Mouse (Mus musculus) CD4-positive, CD25-positive, alpha-beta regulatory T cell, adult 2 months (primary cell): ENCODE data around the gene Plxnb1.

Experiments used
- DNase-seq: peaks from one replicate; pipeline ENCODE4 v3.0.0-alpha.2; 2012; ENCODE audit warnings: low read depth, low spot score

Plxnb1 gene

DNA sequence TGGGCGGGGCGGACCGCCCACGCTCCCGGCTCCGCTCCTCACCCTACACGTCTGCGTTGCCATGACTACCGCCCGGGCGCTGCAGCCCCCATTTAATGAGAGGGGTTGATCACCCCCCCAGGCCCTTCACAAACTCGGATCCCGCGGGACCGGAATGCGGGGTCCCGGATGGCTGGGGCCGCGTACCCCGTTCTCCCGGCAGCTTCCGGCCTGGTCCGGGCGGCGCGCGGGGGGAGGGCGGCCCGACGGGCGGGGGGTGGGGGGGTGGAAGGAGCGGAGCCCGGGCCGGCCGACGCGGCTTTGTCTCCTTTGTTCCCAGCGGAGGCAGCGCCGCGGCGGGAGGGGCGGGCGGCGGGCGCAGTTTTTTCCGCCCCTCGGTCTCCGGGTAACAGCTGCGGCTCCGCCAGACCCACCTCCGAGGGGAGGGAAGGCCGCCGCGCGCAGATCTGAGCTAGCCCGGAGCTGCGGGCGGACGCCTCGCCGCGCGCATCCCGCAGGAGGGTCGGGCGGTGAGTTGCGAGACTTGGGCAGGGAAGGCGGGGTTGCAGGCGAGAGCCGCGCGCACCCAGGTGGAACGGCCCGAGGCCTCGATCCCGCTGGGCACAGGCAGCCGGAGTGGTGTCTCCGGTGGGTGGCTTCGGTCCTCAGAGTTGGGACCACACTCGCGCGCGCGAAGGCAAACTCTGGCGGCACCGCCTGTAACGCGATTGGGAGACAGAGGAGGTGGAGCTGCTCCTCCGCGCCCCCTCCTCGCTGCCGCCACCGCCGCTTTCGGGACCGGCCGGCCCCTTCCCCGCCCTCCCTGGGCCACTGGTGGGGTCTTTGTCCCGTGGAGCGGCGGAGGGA is at the start of gene Plxnb1:
Plxnb1 (plus strand) TSS at position 253 of the 846 bp plus-strand sequence.
- DNase-seq: peak; percentile 81

DNA sequence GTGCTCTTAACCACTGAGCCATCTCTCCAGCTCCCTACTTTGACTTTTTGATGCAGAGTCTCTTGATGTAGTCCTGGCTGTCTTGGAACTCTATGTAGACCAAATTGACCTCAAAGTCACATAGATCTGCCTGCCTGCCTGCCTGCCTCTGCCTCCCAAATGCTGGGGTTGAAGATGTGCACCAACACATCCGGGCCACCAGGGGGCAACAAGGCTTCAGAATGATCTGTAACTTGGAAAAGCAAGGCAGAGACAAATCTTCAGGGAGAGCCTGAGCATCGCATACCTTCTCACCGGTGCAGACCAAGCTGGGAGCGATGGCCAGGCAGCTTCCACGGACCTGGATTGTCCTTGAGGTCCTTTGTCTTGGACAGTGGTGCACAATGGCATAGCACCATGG is 48.9 kb upstream of the Plxnb1 start:
- peak; percentile 90 for DNase-seq

GRCm38 (mm10) chr9:109049316-109049715 is 45.9 kb upstream of the Plxnb1 start:
- DNase-seq: peak; percentile 15

GRCm38 (mm10) chr9:109049996-109050673 is 45.1 kb upstream of the Plxnb1 start:
- peak; percentile 75 for DNase-seq

- DNase-seq: no peak
Measured at GRCm38 (mm10) chr9:109050674-109050997, 44.6 kb upstream of the Plxnb1 start.

DNA sequence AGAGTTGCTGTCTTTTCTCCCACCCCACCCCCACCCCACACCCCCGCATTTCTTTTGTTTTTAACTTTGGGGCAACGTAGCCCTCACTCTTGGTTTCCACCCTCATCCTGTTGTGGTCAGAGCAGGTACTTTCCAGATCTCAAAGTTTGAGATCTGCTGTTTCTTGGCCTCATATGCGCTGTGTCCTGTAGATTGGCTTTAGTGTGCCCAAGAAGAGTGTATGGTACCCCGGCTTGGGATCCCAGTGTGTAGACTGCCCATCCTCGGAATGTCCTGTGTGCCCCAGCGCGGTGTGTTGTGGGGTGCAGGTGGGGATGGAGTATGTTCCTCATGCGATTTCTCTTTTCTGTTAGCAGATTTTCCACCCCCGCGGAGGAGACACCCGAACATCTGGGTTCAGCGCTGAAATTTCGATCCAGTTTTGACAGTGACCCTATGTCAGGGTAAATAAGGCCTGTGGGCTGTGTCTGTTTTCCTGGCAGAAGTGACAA is 44.1 kb upstream of the Plxnb1 start:
- peak; percentile 91 for DNase-seq

DNA sequence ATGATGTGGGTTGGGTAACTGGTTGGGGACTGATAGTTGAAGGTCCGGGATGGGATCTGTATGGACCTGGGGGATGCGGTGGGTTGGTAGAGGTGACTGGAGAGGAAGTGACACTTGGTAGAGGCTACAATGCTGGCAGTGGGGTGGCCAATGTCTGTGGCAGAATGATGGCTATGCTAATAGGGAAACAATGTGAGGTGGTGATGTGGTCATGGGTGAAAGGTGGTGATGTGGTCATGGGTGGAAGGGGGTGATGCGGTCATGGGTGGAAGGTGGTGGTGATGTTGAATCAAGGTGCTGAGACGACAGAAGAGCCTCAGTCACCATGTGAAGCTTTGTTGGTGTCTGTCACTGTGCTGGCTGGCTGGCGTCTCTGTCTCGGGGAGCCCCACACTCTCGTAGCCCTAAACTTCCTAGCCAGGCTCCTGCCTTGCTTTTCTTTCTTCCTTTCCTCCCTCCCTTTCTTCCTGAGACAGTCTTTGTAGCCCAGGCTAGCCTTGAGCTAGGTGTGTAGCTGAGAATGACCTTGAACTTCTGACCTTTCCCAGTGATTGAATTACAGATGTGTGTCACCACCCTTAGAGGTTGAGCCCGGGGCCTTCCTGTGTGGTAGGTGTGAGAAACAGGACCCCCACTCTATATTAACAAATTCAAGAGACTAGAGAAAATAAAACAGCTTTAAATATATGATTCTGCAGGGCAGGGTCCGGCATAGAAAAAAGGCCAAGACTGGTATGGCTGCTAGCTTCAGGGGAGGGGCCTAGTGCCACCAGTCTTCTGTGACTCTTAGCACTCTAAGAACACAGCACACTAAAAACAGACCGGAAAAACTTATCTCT is 43.3 kb upstream of the Plxnb1 start:
- DNase-seq: peak; percentile 82

GRCm38 (mm10) chr9:109052490-109053260 is 42.5 kb upstream of the Plxnb1 start:
- DNase-seq: peak; percentile 81

DNA sequence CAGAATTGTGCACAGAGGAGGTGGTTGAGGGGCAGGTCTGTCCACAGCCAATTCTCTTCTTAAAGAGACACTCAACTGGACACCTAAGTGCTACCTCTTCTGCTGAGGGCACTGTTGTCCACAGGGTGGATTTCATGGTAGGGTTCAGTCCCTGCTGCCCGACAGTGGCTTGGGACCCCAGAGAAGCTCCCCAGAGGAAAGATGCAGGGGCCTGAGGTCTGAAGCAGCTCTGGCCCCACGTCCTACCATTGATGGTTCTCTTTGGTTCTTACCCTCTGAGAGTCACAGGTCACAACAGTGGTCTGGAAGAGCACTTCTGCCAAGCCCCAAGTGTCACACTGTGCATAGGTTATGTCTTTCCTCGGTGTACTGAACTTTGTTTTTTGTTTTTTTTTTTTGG is 41.8 kb upstream of the Plxnb1 start:
- peak; percentile 27 for DNase-seq

- peak; percentile 43 for DNase-seq
Measured at GRCm38 (mm10) chr9:109053851-109054250, 41.3 kb upstream of the Plxnb1 start.

DNA sequence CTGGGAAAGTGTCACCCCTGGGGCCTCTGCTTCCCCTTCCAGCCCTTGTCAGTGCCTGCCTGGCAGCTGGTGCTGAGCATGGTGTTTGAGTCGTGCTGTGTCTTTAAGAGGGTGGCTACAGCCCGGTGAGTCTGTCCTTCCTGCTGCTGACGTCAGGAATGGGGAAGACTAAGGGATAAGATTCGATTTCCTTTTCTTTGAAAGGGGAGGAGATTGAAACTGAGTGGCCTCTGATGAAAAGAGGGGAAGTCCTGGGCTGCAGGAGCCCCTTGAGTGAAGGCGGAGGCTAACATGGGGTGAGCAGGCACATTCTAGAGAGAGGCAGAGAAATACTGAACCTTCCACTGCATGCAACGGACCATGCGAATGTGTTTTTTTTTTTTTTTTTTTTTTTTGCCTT is 40.5 kb upstream of the Plxnb1 start:
- peak; percentile 89 for DNase-seq

DNA sequence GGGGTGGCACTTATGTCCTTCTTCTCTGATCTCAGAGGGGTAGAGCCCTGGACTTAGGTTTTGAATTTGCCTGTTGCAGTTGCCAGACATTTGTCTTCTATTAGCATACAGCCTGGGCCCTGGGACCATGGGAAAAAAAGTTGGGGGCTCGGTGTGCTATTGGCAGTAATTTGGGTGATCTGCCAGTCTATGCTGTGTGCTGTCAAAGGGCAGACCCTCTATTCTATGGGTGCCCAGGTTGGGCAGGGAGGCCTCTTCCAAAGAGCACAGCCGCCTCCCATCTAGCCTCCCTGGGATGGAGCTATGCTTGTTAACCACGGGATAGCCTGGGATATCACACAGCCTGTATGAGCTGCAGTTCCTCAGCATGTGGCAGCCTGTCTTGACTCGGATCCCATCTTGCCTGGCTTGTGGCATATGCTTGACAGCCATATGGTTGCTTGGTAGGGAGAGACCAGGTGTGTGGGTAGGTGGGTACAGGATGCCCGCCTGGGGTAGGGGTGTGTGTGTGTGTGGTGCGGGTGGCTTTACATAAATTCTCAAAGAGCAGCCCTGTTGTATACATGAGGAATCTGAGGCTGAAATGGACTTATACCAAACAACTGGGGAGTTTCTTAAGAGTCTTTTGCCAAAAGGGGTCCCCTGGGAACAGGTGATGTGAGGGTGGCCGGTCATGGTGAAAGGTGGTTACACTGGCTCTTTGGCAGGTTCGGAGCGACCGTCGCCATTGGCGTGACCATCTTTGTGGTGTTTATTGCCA is 39.7 kb upstream of the Plxnb1 start:
- DNase-seq: peak; percentile 46

GRCm38 (mm10) chr9:109056081-109056690 is 39.0 kb upstream of the Plxnb1 start:
- DNase-seq: no peak

GRCm38 (mm10) chr9:109056916-109057315 is 38.3 kb upstream of the Plxnb1 start:
- DNase-seq: peak; percentile 29

- DNase-seq: peak; percentile 38
Measured at GRCm38 (mm10) chr9:109057543-109057942, 37.6 kb upstream of the Plxnb1 start.

DNA sequence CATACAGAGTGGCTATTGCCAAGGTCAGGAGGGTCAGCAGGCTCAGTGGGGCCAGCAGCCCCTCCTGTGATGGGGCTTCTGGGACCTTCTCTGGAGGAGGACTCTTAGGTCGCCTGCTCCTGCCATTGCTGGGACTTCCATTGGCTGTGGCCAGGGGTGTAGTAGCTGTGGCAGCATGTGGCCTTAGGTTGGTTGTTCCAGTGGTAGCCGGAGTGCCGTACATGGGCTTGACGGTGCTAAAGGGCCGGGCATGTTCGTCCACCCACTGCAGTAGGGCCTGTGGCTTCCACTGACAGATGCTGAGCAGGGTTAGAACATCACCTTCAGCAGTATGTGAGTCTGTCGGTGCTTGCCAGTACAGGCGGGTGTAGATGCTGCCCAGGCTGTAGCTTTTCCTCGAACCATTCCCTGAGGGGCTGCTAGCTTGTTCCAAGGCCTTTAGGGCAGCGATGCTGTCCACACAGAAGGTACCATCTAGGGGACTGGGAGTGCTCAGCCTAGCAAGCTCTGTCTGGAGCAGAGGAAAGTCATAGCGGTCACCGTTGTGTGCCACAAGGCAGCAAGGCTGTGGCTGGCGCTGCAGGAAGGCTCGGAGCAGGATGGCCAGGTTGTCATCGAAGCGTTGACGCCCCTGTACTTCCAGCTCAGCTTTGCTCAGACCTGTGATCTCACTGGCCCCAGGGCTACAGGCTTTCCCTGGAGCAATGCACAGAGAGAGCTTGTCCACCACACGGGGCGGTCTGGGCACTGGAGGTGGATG is 37.0 kb upstream of the Plxnb1 start:
- DNase-seq: peak; percentile 69

DNA sequence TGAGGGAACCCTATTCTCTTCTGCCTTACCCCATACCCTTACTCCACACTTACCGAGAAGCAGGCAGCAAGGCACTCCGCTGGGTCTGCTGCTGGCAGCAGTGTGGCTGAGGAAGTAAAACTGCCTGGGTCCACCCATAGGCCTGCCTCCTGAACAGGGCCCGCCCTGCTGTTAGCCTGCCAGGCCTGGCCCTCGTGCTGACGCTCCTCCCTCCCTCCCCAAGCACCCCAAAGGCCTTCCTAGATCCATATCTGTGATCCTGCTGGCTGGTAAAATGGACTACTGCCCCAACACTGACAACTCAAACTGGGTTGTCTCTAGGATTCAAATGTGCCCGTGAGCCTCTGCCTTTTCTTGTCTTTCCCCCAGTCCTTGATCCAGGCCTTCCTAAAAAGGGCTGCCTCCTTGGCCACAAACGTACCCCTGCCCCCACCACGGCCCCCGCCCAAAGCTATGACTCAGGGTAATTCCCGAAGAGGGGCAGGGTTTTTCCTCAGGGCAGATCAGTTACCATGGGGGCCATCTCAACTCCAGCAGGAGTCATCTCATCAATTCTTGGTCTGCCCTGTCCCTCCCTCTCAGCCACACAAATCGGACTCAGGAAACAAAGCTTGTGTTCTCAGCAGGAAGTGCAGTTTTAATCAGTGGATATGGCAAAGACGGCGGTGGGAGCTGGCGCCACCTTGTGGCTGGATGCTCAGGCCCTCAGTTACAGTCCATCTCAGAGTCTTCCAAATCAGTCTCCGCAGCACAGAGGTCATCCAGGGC is 35.9 kb upstream of the Plxnb1 start, which contains the start of gene Trex1:
Trex1 (minus strand) TSS at position 599 of the 768 bp plus-strand sequence.
- peak; percentile 94 for DNase-seq

DNA sequence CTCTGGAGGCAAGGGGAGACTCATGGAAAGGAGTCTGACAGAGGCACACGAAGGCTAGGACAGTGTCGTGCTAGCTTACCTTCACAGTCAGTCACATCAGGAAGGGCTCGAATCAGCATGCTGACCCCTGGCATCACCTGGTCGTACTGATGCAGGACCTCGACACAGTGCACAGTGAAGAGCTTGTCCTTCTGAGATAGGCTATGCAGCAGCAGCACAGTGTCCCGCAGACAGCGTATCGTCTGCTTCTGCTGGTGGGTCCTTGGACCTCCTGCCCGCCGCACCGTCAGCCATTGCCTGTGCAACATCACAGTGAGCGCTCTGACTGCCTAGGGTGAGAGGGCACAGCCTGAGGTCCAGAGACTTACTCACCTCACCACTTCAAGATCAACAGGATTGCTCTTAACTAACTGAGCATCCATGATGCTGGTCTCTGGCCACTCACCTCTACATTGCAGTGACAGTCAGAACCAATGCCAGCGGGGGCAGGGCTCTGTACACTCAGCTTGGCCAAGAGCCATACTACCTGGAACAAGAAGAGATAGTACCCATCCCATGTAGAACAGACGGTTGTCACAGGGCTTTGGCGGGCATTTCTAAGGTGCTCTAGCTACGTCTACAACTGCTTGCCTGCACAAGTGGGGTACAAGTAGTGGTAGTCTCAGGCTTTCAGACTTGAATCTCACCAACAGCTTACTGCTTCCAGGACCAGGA is 34.8 kb upstream of the Plxnb1 start:
- DNase-seq: peak; percentile 39
